Mouse (Mus musculus): ENCODE measurements at regions not wholly inside any gene's neighbourhood (a gene's known extent, or its start where the extent isn't known, plus 50 kb on each side); places are given as distances from the start of the nearest gene placed in this dataset.

- TF ChIP-seq POLR2A (IDR thresholded peaks at IDR 0.05; ENCODE audit: borderline replicate concordance, extremely low read depth, low read depth, low read length) (no peak), CTCF (IDR thresholded peaks at IDR 0.05; ENCODE audit: insufficient read depth, low read length) (no peak)
These were observed 368.1 kb downstream of the Adam6a start for GRCm38 (mm10) chr12:113911770-113912169.

Measured in lung, adult 2 months (tissue).